Mouse (Mus musculus) lung, adult 18-20 months (tissue): ENCODE measurements around the gene Tbx5.

Experiments used
- DNase-seq, 2 experiments: peaks; one replicate each; pipeline ENCODE4 v3.0.0; 2022; ENCODE audit warnings: mixed read lengths in 2 of 2

Tbx5 gene

DNA sequence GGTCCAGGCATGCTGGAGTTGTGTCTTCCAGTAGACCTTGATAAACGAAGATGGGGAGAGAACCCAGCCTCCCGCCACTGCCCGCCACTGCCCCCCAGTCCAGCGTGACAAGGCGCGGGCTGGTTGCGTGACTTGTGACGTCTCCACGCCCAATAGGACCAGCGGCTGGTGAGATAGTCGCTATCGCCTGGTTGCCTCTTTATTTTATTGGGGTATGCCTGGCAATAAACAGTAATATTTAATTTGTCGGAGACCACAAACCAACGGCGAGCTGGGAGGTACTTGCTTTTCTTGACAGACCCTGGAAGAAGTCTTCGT is at the start of gene Tbx5:
Gene Tbx5, plus strand, starts transcription at position 190 of the 318 bp plus-strand sequence.
- peak; percentile 22 to 49 for DNase-seq

DNA sequence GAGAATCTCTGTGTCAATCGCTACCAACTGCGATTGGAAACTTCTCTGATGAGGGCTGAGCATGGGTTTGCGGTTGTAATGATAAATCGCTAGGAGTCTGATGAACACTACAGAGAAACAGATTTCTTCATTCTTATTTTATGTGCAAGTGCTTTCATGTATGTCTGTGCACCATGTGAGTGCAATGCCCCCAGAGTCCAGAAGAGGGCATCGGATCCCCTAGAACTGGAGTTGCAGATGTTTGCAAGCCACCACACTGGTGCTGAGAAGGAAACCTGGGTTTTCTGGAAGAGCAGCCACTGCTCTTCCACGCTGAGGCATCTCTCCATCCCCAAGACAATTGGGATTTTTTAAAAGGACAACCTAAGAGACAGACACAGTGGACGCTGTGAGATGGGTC is 46.5 kb upstream of the Tbx5 start:
- no peak for DNase-seq

DNA sequence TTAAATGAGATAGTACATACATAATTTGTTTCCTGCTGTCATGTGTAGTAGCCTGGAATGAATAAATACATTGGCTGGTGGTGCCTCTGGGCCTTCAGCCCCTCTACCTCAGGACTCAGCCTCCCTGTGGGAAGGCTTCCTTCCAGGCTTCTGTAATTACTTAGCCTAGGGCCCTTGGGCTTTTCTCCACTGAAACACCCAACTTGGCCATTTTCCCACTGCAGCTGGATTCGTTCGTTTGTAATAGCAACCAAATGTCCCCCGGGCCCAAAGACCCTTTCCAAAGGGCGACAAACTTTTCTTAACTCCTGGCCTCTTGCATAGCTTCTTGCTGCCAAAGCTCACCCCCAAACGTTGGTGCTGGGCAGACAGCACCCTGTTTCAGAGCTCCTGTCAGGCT is 40.8 kb upstream of the Tbx5 start:
- DNase-seq, result no peak

- DNase-seq, result no peak
Observed at GRCm38 (mm10) chr5:119793972-119794371, 38.5 kb upstream of the Tbx5 start.

GRCm38 (mm10) chr5:119795376-119795775 is 37.1 kb upstream of the Tbx5 start:
- DNase-seq, result no peak

DNA sequence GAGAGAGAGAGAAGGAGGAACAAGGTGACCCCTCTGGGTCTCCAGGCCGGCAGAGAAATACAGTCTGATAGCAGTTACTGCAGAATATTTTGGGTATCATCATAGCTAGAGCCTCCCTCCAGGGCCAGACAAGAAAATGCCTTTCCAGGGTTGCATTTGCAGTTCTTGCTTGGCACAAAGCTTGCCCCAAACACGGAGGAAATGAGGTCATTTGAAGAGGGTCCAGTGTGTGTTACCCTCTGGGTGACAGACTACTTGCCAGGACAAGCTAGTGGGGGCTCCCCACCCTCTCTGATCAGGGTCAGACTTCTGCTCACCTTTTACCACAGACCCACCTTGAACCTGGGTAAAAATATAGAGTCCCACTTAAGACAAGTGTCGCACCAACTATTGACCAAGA is 36.7 kb upstream of the Tbx5 start:
- DNase-seq, result no peak

GRCm38 (mm10) chr5:119796443-119797160 is 35.9 kb upstream of the Tbx5 start:
- DNase-seq, result no peak

GRCm38 (mm10) chr5:119797580-119798150 is 34.8 kb upstream of the Tbx5 start:
- no peak for DNase-seq

DNA sequence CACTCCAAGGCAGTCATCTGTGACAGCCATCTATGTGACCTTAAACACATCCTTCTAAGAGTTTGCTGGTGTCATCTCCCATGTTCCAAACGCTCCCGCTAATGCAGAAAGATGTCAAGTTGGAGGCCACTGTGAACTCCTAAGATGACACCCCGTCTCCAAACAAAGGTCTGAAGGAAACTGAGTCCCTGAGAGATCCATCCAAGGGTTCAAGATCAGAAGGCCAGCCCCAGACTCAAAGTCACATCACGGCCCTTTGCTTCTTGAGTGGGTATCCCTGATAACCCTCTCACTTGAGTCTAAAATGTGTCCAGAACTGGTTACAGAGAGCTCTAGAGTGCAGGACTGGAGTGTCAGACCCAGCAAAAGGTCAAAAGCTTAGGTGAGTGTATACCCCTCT is 34.2 kb upstream of the Tbx5 start:
- no peak for DNase-seq

GRCm38 (mm10) chr5:119798713-119799418 is 33.6 kb upstream of the Tbx5 start:
- no peak for DNase-seq

DNA sequence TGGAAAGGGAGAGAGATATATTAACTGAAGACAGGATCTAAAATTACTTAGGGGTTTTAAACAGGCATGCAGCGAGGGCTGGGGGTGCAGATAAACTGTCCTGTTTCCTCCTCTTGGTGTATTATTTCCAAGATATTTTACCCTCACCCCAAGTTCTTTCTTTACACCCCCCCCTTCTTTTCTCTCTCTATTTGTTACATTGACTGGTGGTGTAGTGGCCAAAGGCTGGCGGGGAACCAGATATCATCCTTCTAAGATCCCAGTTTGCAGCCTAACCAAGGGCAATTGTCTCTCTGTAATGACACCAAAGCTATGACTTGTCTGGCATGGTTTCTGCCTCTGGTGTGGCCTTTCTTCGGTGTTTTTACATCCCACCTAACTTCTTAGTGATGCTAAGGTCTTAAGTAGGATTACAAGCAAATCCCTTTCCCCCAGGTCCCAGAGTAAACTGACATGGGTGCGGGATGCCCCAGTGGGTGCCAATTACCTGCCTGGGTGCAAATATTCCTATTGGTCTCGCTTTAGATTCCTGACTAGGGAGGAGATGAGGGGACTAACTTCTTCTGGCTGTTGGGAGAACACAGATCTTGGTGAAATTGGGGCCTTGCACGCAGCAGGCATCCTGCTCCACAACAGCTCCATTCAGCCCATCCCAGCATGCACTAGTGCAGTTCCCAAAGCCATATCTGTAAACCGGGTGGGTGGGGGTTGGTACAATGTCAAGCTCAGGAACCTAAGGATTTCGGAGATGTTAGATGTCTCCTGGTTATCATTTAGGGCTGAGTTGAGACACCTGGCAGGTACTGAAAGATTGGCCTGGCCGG is 32.8 kb upstream of the Tbx5 start:
- no peak for DNase-seq

GRCm38 (mm10) chr5:119800243-119800665 is 32.2 kb upstream of the Tbx5 start:
- no peak for DNase-seq

- no peak for DNase-seq
Observed at GRCm38 (mm10) chr5:119802617-119803410, 29.7 kb upstream of the Tbx5 start.

GRCm38 (mm10) chr5:119803411-119804251 is 28.8 kb upstream of the Tbx5 start:
- no peak for DNase-seq

- no peak for DNase-seq
Observed at GRCm38 (mm10) chr5:119804301-119805039, 28.0 kb upstream of the Tbx5 start.

- no peak for DNase-seq
Observed at GRCm38 (mm10) chr5:119805636-119806035, 26.8 kb upstream of the Tbx5 start.

GRCm38 (mm10) chr5:119806467-119806866 is 26.0 kb upstream of the Tbx5 start:
- DNase-seq, result no peak

DNA sequence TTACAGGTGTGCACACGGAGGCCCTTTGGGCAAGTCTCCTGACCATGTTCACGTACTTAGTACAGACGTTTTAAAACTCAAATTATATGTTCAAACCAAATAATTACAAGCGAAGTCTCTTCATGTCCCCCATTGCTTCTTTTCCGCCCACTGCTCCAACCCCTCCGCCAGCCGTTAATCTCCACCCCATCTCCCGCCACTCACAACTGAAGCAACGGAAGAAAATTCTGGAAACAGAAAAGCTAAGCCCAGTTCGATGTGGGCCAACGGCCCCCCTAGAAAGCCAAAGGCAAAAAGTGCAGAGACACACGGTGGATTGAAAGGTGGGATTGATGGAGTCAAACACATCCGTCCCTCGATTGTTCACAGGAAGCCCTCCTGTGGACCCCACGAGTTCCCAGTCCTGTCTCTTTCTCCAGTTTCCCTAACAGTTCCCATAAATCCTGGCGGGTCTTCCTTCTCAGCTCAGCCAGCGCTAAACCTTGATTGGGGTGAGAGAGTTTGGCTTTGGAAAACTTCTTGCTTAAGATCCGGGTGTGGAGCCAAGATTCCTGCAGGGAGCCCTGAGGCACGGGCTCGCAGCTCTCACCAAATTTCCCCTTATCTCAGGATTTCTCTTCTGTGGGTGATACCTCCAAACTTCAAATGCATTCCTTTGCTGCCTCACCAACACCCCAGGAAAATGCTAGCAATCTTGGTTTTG is 24.8 kb upstream of the Tbx5 start:
- peak; percentile 22 to 48 for DNase-seq

DNA sequence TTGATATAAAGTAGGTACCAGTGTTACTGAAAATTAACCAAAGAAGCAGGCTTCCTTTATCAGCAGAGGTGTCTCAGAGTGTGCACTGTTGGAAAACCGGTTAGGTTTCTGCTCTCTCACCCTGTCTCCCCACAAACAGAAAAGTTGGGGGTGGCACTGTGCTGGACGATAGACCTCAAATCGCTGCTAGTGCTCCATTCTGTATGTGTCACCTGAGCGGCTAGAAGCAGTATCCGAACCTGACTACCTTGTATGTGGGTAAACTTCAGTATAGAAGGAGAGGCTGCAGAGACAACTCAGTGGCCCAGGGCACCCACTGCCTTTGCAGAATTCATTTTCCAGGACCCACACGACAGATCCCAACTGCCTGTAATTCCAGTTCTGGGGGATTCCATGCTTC is 23.8 kb upstream of the Tbx5 start:
- no peak for DNase-seq
